Mouse (Mus musculus): ENCODE results near the gene Rap1gap2. TPM values are rescaled to one million over a fixed set of nuclear protein-coding genes. Genes with fewer than 3 reads are reported as not detected.

Rap1gap2 gene
- polyA plus RNA-seq, 1 experiment from 2014 or later: 5.2 TPM

GRCm38 (mm10) chr11:74468195-74468594 is 142.5 kb downstream of the Rap1gap2 start:
- H3K36me3 ChIP-seq: no peaks in the 10 kb centered on the region
- 15% methylated on average over 6 of the region's 6 CpGs for WGBS
- H3K4me3 ChIP-seq: peak overlapping the region; percentile 38
- H3K4me1 ChIP-seq: peaks cover 52% of the 10 kb centered on the region
- DNase-seq (ENCODE audit: low spot score): no peak
- H3K9me3 ChIP-seq: no peaks in the 10 kb centered on the region
- H3K27ac ChIP-seq: peak overlapping the region; percentile 70; the same call in 1 of the 2 replicates
- H3K27me3 ChIP-seq (ENCODE audit: insufficient read depth, poor library complexity, severe bottlenecking): no peaks in the 10 kb centered on the region

- DNase-seq (ENCODE audit: low spot score): no peak
- Histone ChIP-seq H3K4me3 (no peak overlapping the region), H3K4me1 (peaks cover 52% of the 10 kb centered on the region), H3K9me3 (no peaks in the 10 kb centered on the region), H3K27me3 (ENCODE audit: insufficient read depth, poor library complexity, severe bottlenecking) (no peaks in the 10 kb centered on the region), H3K27ac (no peak overlapping the region), H3K36me3 (no peaks in the 10 kb centered on the region)
- 39% methylated on average over 7 of the region's 7 CpGs for WGBS
These were observed 145.0 kb downstream of the Rap1gap2 start for GRCm38 (mm10) chr11:74465712-74466111.

- Histone ChIP-seq H3K4me3 (no peak overlapping the region), H3K27ac (no peak overlapping the region), H3K9me3 (no peaks in the 10 kb centered on the region), H3K4me1 (peaks cover 56% of the 10 kb centered on the region), H3K36me3 (no peaks in the 10 kb centered on the region), H3K27me3 (ENCODE audit: insufficient read depth, poor library complexity, severe bottlenecking) (no peaks in the 10 kb centered on the region)
- no peak for DNase-seq (ENCODE audit: low spot score)
- 79% methylated on average over 10 of the region's 10 CpGs for WGBS
These were observed 146.3 kb downstream of the Rap1gap2 start for GRCm38 (mm10) chr11:74464181-74464977.

- Histone ChIP-seq H3K27ac (0 out of 2 replicates have a peak overlapping the region, but pooled peaks have one; percentile 7), H3K4me3 (no peak overlapping the region), H3K27me3 (ENCODE audit: insufficient read depth, poor library complexity, severe bottlenecking) (no peaks in the 10 kb centered on the region), H3K4me1 (peaks cover 56% of the 10 kb centered on the region), H3K9me3 (no peaks in the 10 kb centered on the region), H3K36me3 (no peaks in the 10 kb centered on the region)
- no peak for DNase-seq (ENCODE audit: low spot score)
- WGBS: 18% methylated on average over 2 of the region's 2 CpGs
These were observed 148.1 kb downstream of the Rap1gap2 start for GRCm38 (mm10) chr11:74462651-74463050.

- Histone ChIP-seq H3K4me3 (no peak overlapping the region), H3K4me1 (peaks cover 52% of the 10 kb centered on the region), H3K36me3 (peaks cover 2% of the 10 kb centered on the region; the same call in 1 of the 2 replicates), H3K9me3 (no peaks in the 10 kb centered on the region), H3K27me3 (ENCODE audit: insufficient read depth, poor library complexity, severe bottlenecking) (no peaks in the 10 kb centered on the region), H3K27ac (no peak overlapping the region)
- DNase-seq (ENCODE audit: low spot score): no peak
- WGBS: 83% methylated on average over 8 of the region's 8 CpGs
These were observed 151.1 kb downstream of the Rap1gap2 start for GRCm38 (mm10) chr11:74459651-74460050.

- Histone ChIP-seq H3K27me3 (ENCODE audit: insufficient read depth, poor library complexity, severe bottlenecking) (no peaks in the 10 kb centered on the region), H3K36me3 (peaks cover 3% of the 10 kb centered on the region; the same call in 1 of the 2 replicates), H3K4me3 (no peak overlapping the region), H3K27ac (no peak overlapping the region; the same call in 1 of the 2 replicates), H3K9me3 (no peaks in the 10 kb centered on the region), H3K4me1 (peaks cover 42% of the 10 kb centered on the region)
- no peak for DNase-seq (ENCODE audit: low spot score)
- WGBS: 52% methylated on average over 3 of the region's 3 CpGs
These were observed 152.3 kb downstream of the Rap1gap2 start for GRCm38 (mm10) chr11:74458400-74458799.

GRCm38 (mm10) chr11:74457194-74457593 is 153.5 kb downstream of the Rap1gap2 start:
- Histone ChIP-seq H3K27ac (no peak overlapping the region), H3K9me3 (no peaks in the 10 kb centered on the region), H3K4me3 (no peak overlapping the region), H3K27me3 (ENCODE audit: insufficient read depth, poor library complexity, severe bottlenecking) (no peaks in the 10 kb centered on the region), H3K36me3 (peaks cover 3% of the 10 kb centered on the region; the same call in 1 of the 2 replicates), H3K4me1 (peaks cover 30% of the 10 kb centered on the region)
- DNase-seq (ENCODE audit: low spot score): no peak
- WGBS: 77% methylated on average over 10 of the region's 10 CpGs

- peak overlapping the region; percentile 70 for H3K27ac ChIP-seq
These were observed 162.2 kb downstream of the Rap1gap2 start for GRCm38 (mm10) chr11:74448556-74448955.

GRCm38 (mm10) chr11:74447991-74448403 is 162.7 kb downstream of the Rap1gap2 start:
- Histone ChIP-seq H3K9me3 (no peaks in the 10 kb centered on the region), H3K27ac (peak overlapping the region; percentile 29; the same call in 1 of the 2 replicates), H3K36me3 (0 out of 2 replicates have a peak, but pooled peaks cover 4% of the 10 kb centered on the region), H3K27me3 (ENCODE audit: insufficient read depth, poor library complexity, severe bottlenecking) (no peaks in the 10 kb centered on the region), H3K4me3 (no peak overlapping the region), H3K4me1 (peaks cover 16% of the 10 kb centered on the region)
- WGBS: 85% methylated on average over 6 of the region's 6 CpGs
- DNase-seq (ENCODE audit: low spot score): peak; percentile 62

More at GRCm38 (mm10) chr11:74448556-74448955, 162.2 kb downstream of the Rap1gap2 start:
- H3K4me1 ChIP-seq: peaks cover 16% of the 10 kb centered on the region
- no peaks in the 10 kb centered on the region for H3K27me3 ChIP-seq (ENCODE audit: insufficient read depth, poor library complexity, severe bottlenecking)
- H3K36me3 ChIP-seq: 0 out of 2 replicates have a peak, but pooled peaks cover 4% of the 10 kb centered on the region
- H3K9me3 ChIP-seq: no peaks in the 10 kb centered on the region
- 46% methylated on average over 4 of the region's 4 CpGs for WGBS
- DNase-seq (ENCODE audit: low spot score): peak; percentile 55
- H3K4me3 ChIP-seq: no peak overlapping the region

- Histone ChIP-seq H3K27ac (no peak overlapping the region), H3K9me3 (no peaks in the 10 kb centered on the region), H3K4me3 (no peak overlapping the region), H3K4me1 (peaks cover 16% of the 10 kb centered on the region), H3K36me3 (0 out of 2 replicates have a peak, but pooled peaks cover 4% of the 10 kb centered on the region), H3K27me3 (ENCODE audit: insufficient read depth, poor library complexity, severe bottlenecking) (no peaks in the 10 kb centered on the region)
- no peak for DNase-seq (ENCODE audit: low spot score)
- WGBS: 78% methylated on average over 3 of the region's 3 CpGs
These were observed 165.1 kb downstream of the Rap1gap2 start for GRCm38 (mm10) chr11:74445591-74445990.

- 83% methylated on average over 5 of the region's 5 CpGs for WGBS
- Histone ChIP-seq H3K27ac (no peak overlapping the region), H3K27me3 (ENCODE audit: insufficient read depth, poor library complexity, severe bottlenecking) (no peaks in the 10 kb centered on the region), H3K36me3 (0 out of 2 replicates have a peak, but pooled peaks cover 4% of the 10 kb centered on the region), H3K4me3 (no peak overlapping the region), H3K9me3 (no peaks in the 10 kb centered on the region), H3K4me1 (peaks cover 22% of the 10 kb centered on the region)
- DNase-seq (ENCODE audit: low spot score): no peak
These were observed 166.8 kb downstream of the Rap1gap2 start for GRCm38 (mm10) chr11:74443924-74444256.

- Histone ChIP-seq H3K27ac (no peak overlapping the region), H3K36me3 (0 out of 2 replicates have a peak, but pooled peaks cover 4% of the 10 kb centered on the region), H3K27me3 (ENCODE audit: insufficient read depth, poor library complexity, severe bottlenecking) (no peaks in the 10 kb centered on the region), H3K4me3 (no peak overlapping the region), H3K4me1 (peaks cover 23% of the 10 kb centered on the region), H3K9me3 (no peaks in the 10 kb centered on the region)
- 81% methylated on average over 6 of the region's 6 CpGs for WGBS
- DNase-seq (ENCODE audit: low spot score): peak; percentile 24
These were observed 167.4 kb downstream of the Rap1gap2 start for GRCm38 (mm10) chr11:74443147-74443923.

GRCm38 (mm10) chr11:74442396-74442795 is 168.3 kb downstream of the Rap1gap2 start:
- peaks cover 24% of the 10 kb centered on the region for H3K4me1 ChIP-seq
- 71% methylated on average over 4 of the region's 4 CpGs for WGBS
- no peak overlapping the region for H3K27ac ChIP-seq
- 0 out of 2 replicates have a peak, but pooled peaks cover 4% of the 10 kb centered on the region for H3K36me3 ChIP-seq
- H3K4me3 ChIP-seq: no peak overlapping the region
- no peak for DNase-seq (ENCODE audit: low spot score)
- H3K9me3 ChIP-seq: no peaks in the 10 kb centered on the region
- no peaks in the 10 kb centered on the region for H3K27me3 ChIP-seq (ENCODE audit: insufficient read depth, poor library complexity, severe bottlenecking)

All from heart, embryonic 10.5 days (tissue).